Mouse (Mus musculus) stomach, embryonic 14.5 days (tissue): ENCODE measurements around the gene Serpina1c. TPM values are rescaled to one million over a fixed set of nuclear protein-coding genes. Genes with fewer than 3 reads are reported as not detected.
"Not testable (repeated sequence)": the region's sequence is repeated elsewhere in the genome, so short reads cannot be mapped to it uniquely, and the experiment has no call there.

Experiments
- ATAC-seq: fragments of 200-750 bp; cut with Nextera tagmentation; 2 replicates; pipeline ENCODE4 v1.8.0; 2017; ENCODE audit warnings: low read depth, moderate TSS enrichment; ENCODE audit not compliant: insufficient number of reproducible peaks, insufficient read depth, low FRiP score
- H3K27ac ChIP-seq: fragments of 300-500 bp; sonication (generic); 2 replicates; pipeline ENCODE4 v1.5.1; 2014; ENCODE audit warnings: mild to moderate bottlenecking, low read length, moderate library complexity, mixed read lengths
- H3K27me3 ChIP-seq: fragments of 300-500 bp; sonication (generic); 2 replicates; pipeline ENCODE4 v1.6.1; 2014; ENCODE audit warnings: low read length, control low read depth, mixed read lengths; ENCODE audit not compliant: control insufficient read depth, insufficient read depth
- H3K36me3 ChIP-seq: fragments of 300-500 bp; sonication (generic); 2 replicates; pipeline ENCODE4 v1.6.1; 2014; ENCODE audit warnings: mild to moderate bottlenecking, control low read depth, low read length, moderate library complexity, mixed read lengths; ENCODE audit not compliant: control insufficient read depth, insufficient read depth
- H3K4me1 ChIP-seq: fragments of 300-500 bp; sonication (generic); 2 replicates; pipeline ENCODE4 v1.6.1; 2014; ENCODE audit warnings: low read length, control low read depth, mixed read lengths; ENCODE audit not compliant: control insufficient read depth, insufficient read depth
- H3K4me2 ChIP-seq: fragments of 300-500 bp; sonication (generic); replicated peaks from 2 replicates; pipeline ENCODE4 v1.6.1; 2014; ENCODE audit warnings: low read depth, low read length, control low read depth
- H3K4me3 ChIP-seq: fragments of 300-500 bp; sonication (generic); 2 replicates; pipeline ENCODE4 v1.5.1; 2014; ENCODE audit warnings: low read depth, low read length, control low read depth
- H3K9ac ChIP-seq: fragments of 300-500 bp; sonication (generic); replicated peaks from 2 replicates; pipeline ENCODE4 v1.6.1; 2014; ENCODE audit warnings: low read depth, mild to moderate bottlenecking, control low read depth, low read length, moderate library complexity, mixed read lengths
- H3K9me3 ChIP-seq: fragments of 300-500 bp; sonication (generic); 2 replicates; pipeline ENCODE4 v1.6.1; 2016; ENCODE audit warnings: low read depth, low read length, control low read depth; ENCODE audit not compliant: control insufficient read depth
- WGBS: fragments of 180-500 bp; shearing (Covaris S2); extraction: QIAGEN DNeasy Blood & Tissue Kit; methylation state at CpG from one replicate; pipeline ENCODE4 v1.1.7; 2014; 5-methylcytosine and 5-hydroxymethylcytosine counted together
- polyA plus RNA-seq: library from polyadenylated mRNA; unstranded; fragments of >200 nt; fragmentation: Nextera tagmentation; extraction: Ambion mirVana; gene quantifications from 2 replicates; pipeline ENCODE4 v1.2.1, GENCODE M21; 2014

Gene Serpina1c
- 1.1 and 6.2 TPM in 2 replicates for polyA plus RNA-seq

DNA sequence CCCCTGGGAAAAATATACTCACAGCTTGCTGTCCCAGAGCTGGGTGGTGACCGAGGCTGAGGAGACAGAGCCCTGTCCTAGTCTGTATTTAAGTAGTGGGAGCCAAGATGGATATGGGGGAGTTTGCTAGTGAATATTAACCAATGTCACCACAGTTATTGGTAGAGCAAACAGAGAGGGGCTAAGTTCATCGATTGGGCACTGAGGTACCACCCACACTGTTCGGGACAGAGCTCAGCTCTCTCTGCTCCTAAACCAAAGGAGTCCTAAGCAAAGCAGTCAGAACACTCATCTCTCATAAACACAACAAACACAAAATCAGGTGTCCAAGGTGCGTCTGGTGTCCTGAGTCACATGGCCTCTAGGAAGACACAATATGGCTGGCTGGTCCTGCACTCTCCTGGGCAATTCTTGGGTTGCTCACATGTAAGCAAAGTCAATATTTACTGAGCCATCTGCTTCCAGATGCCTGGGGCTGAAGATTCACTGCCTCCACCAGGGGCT is at the start of gene Serpina1c:
Serpina1c (minus strand) TSS at position 51 of the 504 bp plus-strand sequence.
- not testable (repeated sequence) for H3K4me2 ChIP-seq, H3K4me3 ChIP-seq, H3K4me1 ChIP-seq, ATAC-seq, H3K27me3 ChIP-seq, H3K36me3 ChIP-seq, H3K27ac ChIP-seq, H3K9ac ChIP-seq, H3K9me3 ChIP-seq
- 77% methylated on average over 4 of the region's 4 CpGs for WGBS

DNA sequence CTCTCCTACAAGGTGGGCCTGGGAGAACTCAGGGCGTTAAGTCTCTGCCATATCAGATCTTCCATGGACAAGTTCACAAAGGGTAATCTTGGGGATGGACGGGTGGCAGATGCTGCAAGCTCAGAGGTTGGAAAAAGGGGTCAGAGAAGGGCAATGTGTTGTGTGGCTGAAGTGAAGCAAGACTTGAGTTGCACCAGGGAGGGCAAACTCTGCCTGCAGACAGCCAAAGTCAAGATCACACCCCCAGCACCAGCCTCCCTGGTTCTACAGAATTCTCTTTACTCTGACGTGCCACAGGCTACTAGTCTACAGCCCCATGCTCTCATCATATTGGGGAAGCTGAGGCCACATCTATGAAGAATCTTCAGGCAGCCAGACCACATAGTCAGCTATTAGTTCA is 48.3 kb upstream of the Serpina1c start:
- 75% methylated on average over 3 of the region's 3 CpGs for WGBS
- not testable (repeated sequence) for H3K9me3 ChIP-seq, H3K9ac ChIP-seq, H3K27me3 ChIP-seq, H3K4me2 ChIP-seq, H3K36me3 ChIP-seq, H3K4me1 ChIP-seq, H3K27ac ChIP-seq, ATAC-seq, H3K4me3 ChIP-seq

DNA sequence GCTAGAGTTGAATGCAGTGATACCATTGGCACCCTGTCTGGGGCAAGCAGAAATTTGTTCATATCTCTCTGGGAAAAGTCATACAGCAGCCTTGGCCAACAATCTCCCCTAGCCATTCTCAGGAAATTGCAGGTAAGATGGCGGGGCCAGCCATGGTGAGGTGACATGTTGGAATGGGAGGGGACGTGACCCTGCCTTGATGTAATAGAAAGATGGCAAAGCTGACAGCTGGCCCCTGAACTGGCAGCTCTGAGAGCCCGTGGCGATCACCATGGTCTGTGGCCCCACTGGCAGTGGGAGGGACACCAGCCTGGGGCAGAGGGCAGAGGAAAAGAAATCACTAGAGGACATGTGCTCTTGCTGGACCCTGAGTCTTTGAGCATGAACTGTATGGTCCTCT is 41.6 kb upstream of the Serpina1c start:
- no peak overlapping the region for H3K27ac ChIP-seq
- no peaks in the 10 kb centered on the region for H3K4me1 ChIP-seq
- H3K4me3 ChIP-seq, result no peak overlapping the region
- no peak for ATAC-seq
- 85% methylated on average over 4 of the region's 4 CpGs for WGBS
- no peaks in the 10 kb centered on the region for H3K27me3 ChIP-seq
- H3K36me3 ChIP-seq, result no peaks in the 10 kb centered on the region
- no peak overlapping the region for H3K9ac ChIP-seq
- no peak overlapping the region for H3K4me2 ChIP-seq
- H3K9me3 ChIP-seq, result no peaks in the 10 kb centered on the region

DNA sequence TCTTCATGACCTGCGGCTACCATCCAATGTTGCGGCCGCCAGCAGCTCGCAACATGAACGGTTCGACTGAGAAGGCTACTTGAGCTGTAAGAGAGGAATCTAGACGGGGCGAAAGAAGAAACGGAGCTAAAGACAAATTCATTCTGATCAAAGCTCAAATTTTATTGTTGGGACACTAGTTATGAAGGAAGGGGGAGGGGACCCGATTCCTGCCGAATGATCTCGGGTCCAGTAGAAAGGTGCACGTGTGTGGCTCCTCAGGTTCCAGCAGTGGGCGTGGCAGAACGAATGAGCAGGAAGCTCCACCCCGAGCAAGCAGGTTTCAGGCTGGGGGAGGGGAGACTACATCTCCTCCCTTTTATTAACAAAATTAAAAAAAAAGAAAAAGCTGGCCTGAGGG is 4.5 kb upstream of the Serpina1c start:
- H3K4me3 ChIP-seq, H3K27me3 ChIP-seq, H3K27ac ChIP-seq, ATAC-seq, H3K9me3 ChIP-seq, H3K9ac ChIP-seq, H3K4me1 ChIP-seq, H3K36me3 ChIP-seq, H3K4me2 ChIP-seq: not testable (repeated sequence)
- 96% methylated on average over 10 of the region's 16 CpGs for WGBS

DNA sequence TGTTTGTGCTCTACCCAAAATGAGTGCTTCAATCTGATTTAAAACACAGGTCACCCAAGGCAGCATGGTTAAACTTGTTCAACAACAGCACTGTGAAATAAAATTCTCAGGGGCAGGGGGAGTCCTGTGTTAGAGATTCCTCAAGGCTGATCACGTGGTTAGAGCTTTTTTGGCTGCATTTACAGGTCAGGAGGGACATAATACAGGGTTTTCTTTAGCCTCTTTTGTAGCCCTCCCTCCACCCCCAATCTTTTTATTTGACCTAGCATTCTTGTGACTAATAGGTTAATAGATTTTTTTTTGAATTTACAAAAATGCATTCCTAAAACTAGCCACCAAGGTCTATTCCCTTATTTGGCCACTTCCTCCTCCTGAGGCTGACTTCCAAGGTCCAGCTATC is 3.1 kb upstream of the Serpina1c start:
- H3K9me3 ChIP-seq, ATAC-seq, H3K4me3 ChIP-seq, H3K4me2 ChIP-seq, H3K27ac ChIP-seq, H3K27me3 ChIP-seq, H3K9ac ChIP-seq, H3K4me1 ChIP-seq, H3K36me3 ChIP-seq: not testable (repeated sequence)
- WGBS, result 42% methylated on average over 1 of the region's 1 CpGs

DNA sequence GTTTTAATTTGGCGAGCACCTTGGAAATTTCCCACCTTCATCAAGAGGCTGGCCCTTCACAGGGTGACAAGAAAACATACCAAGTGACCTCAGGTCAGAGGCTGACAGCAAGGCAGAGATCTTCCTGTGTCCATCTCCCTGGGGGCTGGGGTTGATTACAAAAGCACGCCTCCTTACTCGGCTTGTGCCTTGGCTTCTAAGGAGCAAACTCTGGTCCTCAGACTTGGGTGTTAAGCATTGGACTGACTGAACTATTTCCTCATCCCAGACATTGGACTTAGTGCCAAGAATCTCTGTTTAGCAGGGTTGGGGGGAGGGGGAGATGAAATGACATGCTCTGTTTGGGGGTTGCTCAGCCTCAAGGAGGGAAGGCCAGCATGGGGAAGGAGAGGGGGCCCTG is 2.8 kb downstream of the Serpina1c start:
- H3K9ac ChIP-seq, H3K36me3 ChIP-seq, H3K4me2 ChIP-seq, ATAC-seq, H3K27ac ChIP-seq, H3K9me3 ChIP-seq, H3K4me1 ChIP-seq, H3K27me3 ChIP-seq, H3K4me3 ChIP-seq: not testable (repeated sequence)
- WGBS, result 95% methylated on average over 3 of the region's 3 CpGs

DNA sequence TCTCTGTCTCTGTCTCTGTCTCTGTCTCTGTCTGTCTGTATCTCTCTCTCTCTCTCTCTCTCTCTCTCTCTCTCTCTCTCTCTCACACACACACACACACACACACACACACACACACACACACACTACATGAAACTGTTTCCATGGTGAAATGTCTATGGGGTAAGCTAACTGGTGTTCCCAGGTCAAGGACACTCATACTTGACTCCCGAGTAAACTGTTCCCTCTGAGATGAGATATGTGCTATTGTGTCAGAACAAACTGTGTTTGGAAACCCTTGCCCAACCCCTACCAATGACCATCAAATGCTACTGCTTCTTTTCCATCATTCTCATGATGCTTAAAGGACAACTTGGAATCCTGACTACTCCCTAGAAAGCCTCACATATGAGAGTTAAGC is 37.8 kb downstream of the Serpina1c start:
- ATAC-seq, H3K4me1 ChIP-seq, H3K9ac ChIP-seq, H3K4me2 ChIP-seq, H3K36me3 ChIP-seq, H3K27ac ChIP-seq, H3K9me3 ChIP-seq, H3K4me3 ChIP-seq, H3K27me3 ChIP-seq: not testable (repeated sequence)
- 68% methylated on average over 1 of the region's 1 CpGs for WGBS

DNA sequence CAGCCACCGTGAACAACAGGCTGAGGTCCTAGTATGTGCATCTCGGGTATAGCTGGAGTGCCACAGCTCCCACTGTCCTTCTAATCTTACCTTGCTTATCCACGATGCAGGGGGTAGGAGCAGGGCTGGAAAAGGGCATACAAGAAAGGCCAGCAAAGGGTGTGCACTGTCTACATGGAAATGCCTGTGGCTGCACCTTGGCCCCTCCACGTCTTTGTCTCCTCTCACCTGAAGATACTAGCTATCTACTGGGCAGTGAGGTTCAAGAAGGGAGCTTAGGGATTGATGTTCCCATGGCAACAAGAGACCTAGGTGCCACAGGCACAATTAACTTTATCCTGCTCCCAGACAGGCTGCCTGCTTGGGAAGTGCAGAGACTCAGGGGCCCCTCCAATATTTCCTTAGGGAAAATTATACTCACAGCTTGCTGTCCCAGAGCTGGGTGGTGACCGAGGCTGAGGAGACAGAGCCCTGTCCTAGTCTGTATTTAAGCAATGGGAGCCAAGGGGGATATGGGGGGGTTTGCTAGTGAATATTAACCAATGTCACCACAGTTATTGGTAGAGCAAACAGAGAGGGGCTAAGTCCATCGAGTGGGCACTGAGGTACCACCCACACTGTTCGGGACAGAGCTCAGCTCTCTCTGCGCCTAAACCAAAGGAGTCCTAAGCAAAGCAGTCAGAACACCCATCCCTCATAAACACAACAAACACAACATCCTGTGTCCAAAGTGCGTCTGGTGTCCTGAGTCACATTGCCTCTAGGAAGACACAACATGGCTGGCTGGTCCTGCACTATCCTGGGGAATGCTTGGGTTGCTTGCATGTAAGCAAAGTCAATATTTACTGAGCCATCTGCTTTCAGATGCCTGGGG is 41.3 kb downstream of the Serpina1c start, which contains the start of gene Serpina1a:
Serpina1a (minus strand) TSS at position 462 of the 874 bp plus-strand sequence.
- H3K9me3 ChIP-seq, H3K9ac ChIP-seq, ATAC-seq, H3K4me3 ChIP-seq, H3K27me3 ChIP-seq, H3K36me3 ChIP-seq, H3K27ac ChIP-seq, H3K4me2 ChIP-seq, H3K4me1 ChIP-seq: not testable (repeated sequence)
- 76% methylated on average over 9 of the region's 9 CpGs for WGBS
